Mouse (Mus musculus): ENCODE measurements around the gene Sh3gl3. TPM values are rescaled to one million over a fixed set of nuclear protein-coding genes. Genes with fewer than 3 reads are reported as not detected.

Gene Sh3gl3
- total RNA-seq, 2 experiments from 2014 or later, result 41.9 to 49.7 TPM

DNA sequence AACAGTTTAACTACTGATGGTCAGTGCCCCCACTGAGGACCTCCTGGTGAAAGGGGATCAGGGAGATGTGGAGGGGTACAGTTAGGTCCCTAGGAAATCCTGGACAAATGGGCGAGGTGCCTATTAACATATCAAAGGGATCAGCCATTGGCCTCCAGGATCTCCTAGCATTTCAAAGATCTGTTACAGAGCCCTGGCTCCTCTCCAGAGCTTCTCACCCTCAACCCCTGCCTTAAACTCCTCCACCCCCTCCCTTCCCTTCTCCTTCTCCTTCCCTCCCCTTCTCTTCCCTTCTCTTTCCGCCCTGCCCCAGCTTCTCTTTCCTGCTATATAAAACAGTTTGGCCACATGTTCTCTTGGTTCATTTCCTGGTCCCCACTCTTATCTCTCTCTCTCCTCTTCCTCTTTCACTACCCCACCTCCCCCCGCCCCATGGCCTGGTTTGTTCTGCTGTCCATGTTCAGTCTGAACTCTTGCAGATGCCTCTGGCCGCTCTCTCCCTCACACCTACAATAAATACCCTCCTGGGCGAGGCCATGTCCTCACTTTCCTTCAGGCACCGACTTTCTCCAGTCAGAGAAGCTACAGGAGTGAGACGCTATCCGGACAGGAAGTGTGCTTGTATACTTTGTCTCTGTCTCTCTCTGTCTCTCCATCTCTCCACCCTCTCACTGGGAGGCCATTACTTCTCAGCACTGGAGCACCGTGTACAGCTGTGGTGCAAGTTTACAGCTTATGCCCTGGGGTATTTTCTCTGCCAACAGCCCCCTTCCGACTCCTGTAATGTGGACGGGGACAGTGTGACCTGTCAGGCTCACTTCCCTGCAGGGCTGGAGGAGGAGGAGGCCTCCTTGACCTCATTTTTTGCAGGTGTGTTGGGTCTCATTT, 60.6 kb downstream of the Sh3gl3 start:
- DNase-seq (ENCODE audit: low spot score in 2 of 2), result no peak

DNA sequence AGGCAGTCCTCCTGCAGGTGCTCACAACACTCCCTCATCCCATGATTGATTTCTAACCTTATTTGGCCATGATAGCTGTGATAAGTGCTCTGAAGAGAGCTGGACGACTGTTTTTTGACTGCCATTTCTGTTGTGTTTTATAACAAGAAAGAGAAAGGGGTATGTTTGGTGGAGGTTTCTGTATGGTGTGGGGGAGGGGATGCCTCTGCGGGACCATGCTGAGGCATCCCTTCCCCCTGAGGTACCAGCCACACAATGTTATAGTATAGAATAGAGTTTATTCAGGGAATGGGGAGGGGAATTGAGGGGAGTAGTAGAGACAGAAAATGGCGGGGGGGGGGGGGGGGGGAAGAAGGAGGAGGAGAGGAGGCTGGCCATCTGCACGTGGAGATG, 61.3 kb downstream of the Sh3gl3 start:
- DNase-seq (ENCODE audit: low spot score in 2 of 2), result no peak

DNA sequence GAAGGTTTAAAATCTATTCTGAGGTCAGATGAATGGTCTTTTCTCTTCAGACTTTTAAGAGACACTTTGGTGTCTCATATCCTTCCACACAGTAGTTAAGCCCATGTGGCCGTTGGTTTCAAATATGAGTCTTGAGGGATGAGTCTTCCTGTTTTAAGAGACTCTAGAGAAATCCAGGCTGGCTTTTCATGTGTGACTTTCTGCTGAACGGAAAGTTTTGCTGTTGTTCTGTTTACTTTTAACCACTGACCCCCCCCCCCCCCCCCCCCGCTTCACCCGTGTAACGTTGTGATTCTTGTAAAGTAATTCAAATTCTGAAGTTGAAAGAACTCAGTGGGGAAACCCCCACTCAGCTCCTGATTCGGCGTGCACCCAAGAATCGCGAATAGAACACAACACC, 61.8 kb downstream of the Sh3gl3 start:
- DNase-seq (ENCODE audit: low spot score in 2 of 2), result no peak

DNA sequence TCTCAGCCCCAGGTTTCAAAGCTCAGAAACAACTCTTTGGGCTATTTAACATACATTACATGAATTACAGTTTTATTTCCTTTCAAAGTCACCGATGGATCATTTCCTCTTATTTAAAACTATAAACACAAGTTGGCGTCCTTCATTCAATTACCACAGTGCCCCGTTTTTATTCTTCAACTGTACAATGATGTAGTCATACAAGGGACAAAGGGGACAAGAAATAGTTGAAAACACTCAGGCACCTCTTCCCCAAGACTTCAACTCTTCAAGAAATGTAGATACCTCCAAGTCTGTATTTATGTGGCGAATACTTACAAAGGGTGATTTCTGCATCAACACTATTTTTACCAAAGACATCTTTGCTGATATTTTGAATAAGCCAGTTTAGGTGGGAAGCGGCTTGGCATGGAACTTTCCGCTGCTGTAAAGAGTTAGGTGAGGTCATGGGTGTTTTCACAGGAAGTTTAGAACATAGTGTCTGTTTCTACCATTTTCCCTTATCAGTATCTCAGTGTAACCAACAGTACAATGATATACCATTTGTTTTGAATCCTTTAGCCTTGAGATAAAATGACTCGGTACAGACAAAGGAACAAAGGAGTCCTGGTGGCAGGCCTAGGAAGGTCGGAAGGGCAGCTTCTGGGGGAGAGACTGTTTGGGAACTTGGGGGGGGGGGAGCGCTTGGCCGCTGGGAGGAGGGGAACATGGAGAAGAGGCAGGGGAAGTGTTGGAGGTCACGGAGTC, 62.7 kb downstream of the Sh3gl3 start:
- no peak for DNase-seq (ENCODE audit: low spot score in 2 of 2)

DNA sequence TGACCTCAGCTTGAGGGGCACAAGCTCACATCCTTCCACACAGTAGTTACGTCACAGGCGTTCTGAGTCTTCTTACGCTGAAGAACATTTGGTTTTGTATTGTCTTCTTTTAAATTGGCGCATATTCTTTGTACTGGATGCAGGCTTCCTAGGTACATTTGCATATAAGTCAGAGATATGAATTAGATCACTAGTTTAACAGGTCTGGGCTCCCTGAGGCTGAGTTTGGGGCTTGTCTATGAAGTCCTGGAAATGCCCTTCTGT, 63.2 kb downstream of the Sh3gl3 start:
- DNase-seq (ENCODE audit: low spot score in 2 of 2), result no peak

DNA sequence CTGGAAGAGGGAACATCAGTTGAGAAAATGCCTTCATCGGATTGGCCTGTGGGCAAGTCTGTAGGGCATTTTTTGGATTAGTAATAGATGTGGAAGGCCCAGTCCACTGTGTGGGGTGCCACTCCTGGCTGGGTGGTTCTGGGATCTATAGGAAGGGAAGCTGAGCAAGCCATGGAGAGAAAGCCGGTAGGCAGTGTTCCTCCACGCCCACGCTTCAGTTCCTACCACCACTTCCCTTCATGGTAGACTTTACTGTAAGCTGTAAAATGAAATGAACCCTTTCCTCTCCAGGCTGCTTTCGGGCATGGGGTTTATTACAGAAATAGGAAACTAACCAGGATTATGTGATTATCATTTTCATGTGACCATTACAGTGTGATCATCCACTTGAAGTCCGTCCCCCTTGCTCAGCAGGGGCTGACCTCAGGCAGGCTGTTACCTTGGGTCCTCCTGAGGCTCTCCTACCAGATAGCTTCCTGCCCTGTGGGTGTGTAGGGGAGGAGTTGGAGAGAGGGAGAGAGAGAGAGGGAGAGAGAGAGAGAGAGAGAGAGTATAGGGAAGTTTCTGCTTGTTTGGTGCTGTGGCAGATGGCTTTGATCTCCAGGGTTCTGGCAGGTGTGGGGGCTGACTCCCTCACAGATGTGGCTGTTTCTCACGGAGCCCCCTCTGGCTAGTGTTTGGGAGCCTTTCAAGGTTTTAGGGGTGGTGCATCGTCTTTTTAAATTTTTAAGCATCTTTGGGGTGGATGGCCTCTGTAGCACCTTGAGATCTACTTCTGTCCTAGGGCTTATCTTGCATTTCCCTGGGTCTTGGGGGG, 67.0 kb downstream of the Sh3gl3 start:
- no peak for DNase-seq (ENCODE audit: low spot score in 2 of 2)

DNA sequence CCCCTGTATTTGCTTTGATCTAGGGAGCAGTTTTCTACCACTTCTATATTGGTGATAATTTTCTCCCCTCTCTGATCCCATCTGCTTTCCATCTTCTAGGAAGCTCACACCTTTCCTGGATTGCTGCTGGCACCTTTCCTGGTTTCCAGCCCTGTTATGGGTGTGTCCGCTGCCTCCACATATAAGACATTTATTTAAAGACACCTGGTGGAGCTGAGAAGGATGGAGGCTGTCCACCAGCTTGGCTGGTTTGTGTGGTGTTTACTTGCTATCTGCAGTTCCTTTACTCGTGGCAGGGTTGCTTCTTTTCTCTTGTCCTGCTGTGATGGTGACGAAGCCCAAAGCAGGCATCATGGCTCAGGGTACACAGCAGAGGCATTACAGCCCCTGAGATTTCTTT, 71.1 kb downstream of the Sh3gl3 start:
- DNase-seq (ENCODE audit: low spot score in 2 of 2), result no peak

DNA sequence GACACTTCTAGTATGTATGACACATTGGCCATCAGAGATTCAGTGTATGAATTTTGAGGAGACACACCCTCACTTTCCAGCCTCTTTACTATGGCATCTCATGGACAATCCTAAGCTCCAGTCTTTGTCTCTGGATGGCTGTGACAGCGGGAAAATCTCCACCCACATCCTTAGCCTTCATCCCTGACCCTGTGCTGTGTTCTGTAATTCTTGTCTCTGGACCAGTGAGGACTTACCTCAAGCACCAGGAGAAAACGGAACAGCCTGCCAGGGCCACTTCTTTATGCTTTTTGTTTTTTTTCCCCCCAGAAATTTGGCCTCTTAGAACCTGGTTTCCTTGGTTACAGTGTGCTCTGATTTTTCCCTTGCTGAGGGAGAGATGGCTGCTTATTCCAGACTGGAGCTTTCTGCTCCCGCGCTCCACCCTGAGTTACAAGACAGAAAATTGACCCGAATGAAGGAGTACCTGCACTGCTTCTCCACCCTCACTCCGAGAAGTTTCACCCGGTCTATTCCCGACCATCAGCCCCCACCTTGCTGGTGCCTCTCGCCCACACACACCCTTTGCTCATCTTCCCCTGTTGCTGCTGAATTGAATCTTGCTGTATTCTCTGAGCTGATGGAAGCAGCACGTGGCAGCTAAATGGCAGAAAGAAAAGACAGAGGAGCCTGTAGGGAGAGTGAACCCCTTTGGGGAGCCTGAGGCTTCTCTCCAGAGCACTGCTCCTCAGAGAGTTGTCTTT, 75.5 kb downstream of the Sh3gl3 start:
- DNase-seq (ENCODE audit: low spot score in 2 of 2), result peak in 1 of 2 experiments; percentile 11

DNA sequence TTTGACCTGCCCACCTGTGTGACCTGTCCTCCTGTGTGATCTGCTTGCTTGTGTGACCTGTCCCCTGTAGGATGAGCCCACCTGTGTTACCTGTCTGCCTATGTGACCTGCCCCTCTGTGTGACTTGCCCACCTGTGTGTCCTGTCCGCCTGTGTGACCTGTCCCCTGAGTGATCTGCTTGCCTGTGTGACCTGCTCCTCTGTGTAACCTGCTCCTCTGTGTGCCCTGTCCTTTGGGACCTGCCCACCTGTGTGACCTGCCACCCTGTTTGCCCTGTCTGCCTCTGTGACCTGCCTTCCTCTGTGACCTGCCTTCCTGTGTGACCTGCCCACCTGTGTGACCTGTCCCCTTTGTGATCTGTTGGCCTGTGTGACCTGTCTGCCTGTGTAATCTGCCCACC, 79.7 kb downstream of the Sh3gl3 start:
- DNase-seq (ENCODE audit: low spot score in 2 of 2), result no peak

DNA sequence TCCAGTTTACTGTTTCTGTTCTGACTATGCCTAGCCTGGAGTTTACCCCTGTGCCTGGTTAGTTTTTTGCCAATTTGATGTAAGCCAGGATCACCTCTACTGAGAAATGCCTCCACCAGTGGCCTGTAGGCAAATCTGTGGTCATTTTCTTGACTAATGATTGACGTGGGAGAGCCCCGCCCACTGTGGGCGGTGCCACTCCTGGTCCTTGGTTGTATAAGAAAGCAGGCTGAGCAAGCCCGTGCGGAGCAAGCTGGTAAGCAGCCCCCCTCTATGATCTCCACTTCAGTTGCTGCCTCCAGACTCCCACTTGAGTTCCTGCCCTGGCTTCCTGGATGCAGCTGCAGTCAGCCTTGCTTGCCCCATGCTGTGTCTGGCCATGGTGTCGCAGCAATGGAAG, 83.3 kb downstream of the Sh3gl3 start:
- no peak for DNase-seq (ENCODE audit: low spot score in 2 of 2)

DNA sequence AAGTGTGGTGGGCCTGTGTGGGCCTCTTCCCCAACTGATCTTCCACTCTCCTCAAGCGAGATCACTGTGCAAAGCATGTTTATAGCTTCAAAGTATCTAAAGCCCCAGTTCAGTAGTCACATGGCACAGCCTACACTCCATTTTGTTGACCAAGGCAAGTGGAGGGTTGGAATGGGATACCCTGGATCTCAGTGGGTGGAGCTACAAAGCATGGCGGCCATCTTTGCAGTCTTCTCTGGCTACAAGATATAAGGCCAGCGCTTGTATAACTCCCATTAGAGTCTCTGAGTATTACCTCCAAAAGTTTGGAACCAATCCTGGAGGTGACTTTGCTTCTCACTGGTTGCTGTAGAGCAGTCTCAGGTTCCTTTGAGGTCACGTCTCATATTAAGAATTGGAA, 83.9 kb downstream of the Sh3gl3 start:
- no peak for DNase-seq (ENCODE audit: low spot score in 2 of 2)

DNA sequence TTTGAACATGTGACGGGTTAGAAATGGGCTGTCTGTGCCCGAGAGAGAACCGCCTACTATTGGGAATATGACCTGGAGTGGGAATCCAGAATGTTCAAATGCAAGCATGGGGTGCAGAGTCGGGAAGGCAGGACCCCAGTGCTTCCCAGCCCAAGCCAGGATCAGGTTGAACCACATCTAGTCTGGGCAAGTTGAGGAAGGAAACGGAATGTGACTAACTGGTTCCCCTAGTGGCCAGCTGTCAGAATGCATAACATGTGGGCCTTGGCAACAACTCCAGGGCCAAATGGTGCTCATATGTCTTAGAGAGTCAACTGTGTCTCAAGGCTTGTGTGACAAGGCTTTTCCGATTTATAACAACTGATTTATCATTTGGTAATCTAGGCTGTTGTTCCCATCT, 86.6 kb downstream of the Sh3gl3 start:
- peak; percentile 54 to 61 for DNase-seq (ENCODE audit: low spot score in 2 of 2)

DNA sequence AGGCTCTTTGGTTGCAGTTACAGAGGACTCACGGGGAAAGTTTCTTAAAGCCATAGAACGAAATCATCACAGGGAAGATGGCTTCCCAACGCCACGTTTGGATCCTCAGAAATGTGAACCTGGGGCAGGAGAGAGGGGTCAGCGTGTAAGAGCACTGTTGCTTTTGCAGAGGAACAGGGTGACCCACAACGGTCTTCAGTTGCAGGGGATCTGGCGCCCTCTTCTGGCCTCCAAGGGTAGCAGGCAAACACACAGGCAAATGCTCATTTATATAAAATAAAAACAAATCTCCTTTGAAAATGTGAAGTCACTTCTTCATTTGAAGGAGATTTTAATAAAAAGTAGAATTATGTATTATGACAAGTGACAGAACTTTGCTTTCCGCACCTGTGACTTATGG, 89.5 kb downstream of the Sh3gl3 start:
- DNase-seq (ENCODE audit: low spot score in 2 of 2), result peak; percentile 66 to 77

DNA sequence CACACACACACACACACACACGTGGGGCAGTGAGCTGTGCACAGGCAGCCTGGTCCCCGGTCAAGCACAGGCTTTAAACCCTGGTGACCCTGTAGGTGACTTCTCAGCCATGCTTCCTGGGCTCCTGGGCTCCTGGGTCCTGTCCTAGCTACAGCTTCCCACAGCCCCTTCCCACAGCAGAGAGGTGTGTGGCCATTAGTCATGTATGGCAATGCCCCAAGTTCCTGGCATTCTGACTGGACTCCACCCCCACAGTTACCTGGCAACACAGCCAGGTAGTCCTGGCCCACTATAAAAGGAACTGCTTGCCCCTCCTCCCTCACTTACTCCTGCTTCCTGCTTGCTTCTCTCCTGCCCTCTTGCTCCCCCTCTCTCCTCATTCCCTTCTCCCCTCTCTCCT, 90.5 kb downstream of the Sh3gl3 start:
- DNase-seq (ENCODE audit: low spot score in 2 of 2), result no peak

DNA sequence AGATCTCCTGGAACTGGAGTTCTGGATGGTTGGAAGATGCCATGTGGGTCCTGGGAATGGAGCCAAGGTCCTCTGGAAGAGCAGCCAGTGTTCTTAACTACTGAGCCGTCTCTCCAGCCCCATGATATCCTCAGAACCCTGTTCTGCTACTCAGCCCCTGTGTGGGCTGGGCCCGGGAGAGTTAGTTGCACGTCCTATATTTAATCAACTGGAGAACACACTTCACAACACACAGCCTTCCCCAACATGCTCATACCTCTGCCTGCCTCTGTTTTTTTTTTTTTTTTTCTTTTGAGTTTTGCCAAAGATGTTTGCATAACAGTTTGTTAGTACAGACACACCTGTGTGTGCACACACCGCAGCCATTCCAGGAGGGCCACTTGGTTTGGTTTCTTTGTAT, 91.7 kb downstream of the Sh3gl3 start:
- DNase-seq (ENCODE audit: low spot score in 2 of 2), result no peak

DNA sequence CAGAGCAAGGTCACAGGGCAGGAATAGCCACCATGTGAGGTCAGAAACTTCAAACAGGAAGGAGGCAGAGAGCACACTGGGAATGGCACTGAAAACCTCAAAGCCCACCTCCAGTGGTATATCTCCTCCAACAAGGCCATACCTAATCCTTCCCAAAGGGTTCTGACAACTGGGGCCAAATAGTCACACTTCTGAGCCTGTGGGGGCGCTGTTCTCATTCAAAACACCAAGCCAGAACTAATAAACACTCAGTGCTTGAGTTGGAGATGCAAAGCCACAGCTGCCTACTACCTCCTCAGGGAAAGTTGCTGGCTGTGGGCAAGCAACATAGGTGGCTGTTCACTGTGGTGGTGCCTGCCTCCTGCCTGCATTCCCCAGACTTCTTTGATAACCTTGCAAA, 96.3 kb downstream of the Sh3gl3 start:
- DNase-seq (ENCODE audit: low spot score in 2 of 2), result no peak

DNA sequence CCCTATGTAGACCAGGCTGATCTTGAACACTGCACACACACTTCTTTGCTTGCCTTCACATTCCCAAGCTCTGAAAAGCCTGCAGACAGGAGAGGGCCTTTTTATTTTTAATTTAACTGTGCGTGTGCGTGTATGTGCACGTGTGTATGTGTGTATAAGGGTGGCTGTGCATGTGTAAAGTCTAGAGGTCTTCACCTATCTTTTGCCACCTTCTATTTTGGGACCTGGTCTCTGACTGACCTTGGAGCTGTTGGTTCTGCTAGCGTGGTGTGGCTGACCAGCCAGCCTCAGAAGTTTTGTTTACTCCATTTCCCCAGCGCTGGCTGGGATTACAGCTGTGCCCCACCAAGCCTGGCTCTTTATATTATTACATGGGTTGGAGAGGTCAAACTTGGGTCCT, 98.1 kb downstream of the Sh3gl3 start:
- no peak for DNase-seq (ENCODE audit: low spot score in 2 of 2)

DNA sequence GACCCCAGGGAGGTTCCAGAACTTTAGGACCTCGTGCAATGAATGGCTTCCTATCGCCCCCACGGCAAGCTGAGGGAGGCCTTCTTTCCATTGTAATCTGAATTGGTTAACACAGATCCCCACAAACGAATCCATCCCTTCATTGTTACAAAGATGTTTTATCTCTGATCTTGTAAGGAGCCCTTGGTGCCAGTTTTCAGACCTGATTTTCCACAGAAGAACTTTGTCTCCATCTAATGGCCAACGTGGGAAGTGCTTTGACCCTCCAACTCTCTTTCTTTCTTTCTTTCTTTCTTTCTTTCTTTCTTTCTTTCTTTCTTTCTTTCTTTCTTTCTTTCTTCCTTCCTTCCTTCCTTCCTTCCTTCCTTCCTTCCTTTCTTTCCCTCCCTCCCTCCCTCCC, 99.2 kb downstream of the Sh3gl3 start:
- peak; percentile 34 to 71 for DNase-seq (ENCODE audit: low spot score in 2 of 2)

DNA sequence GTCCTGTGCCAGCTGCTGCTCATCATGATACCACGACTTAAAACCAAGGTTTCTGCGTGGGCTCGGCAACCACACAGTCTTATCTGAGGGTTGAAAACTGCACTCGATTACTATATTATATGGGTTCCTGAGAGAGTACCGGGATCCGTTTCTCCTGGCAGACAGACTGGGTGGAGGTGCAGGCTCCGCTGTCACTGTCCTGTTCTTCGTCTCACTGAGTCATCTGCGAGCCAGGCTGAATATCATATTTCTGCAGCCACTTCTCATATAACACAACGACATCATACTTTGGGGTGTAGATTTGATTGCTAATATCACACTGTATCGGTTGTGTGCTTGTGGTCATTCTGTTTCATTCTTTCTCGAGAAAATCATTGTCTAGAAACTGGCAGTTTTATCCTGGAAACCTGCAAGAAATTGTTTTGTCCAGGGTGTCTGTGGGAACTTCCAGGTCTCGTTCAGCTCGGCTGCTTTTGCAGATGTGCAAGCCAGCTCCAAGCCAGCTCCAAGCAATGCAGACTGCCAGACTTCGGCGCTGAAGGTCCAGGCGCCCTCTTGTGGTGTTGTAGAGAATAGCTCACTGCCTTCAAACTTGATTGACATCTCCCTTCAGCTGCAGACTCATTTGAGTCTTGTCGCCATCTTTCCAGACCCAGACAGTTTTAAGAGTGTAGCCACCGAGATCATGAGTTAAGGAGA, 100.5 kb downstream of the Sh3gl3 start:
- DNase-seq (ENCODE audit: low spot score in 2 of 2), result peak; percentile 61 to 63

DNA sequence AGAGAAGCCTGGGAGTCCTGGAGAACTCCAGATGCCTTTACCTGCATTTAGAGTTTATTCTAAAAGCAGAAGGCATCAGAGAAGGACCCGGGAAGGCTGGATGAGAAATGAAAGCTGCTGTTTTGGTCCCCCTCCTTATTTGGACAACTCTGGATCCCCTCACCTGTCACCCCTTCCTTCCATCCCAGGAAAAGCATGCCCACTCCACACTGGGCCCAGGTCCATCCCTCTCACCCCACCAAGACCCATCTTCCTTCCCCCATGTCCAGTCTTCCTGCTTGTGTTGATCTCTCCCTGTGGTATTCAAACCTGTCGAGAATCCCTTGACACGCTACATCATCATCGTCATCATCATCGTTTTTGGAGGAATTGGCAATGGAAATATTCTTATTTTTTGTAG, 101.3 kb downstream of the Sh3gl3 start:
- no peak for DNase-seq (ENCODE audit: low spot score in 2 of 2)

Measured in left cerebral cortex, adult 18-20 months (tissue).